Mouse (Mus musculus): ENCODE measurements at regions not wholly inside any gene's neighbourhood (a gene's known extent, or its start where the extent isn't known, plus 50 kb on each side); places are given as distances from the start of the nearest gene placed in this dataset.

- no peak for TF ChIP-seq CTCF (IDR thresholded peaks at IDR 0.05; ENCODE audit: borderline replicate concordance, control insufficient read depth, extremely low read depth, insufficient read depth, low read length, poor library complexity)
- no peak for TF ChIP-seq POLR2A (IDR thresholded peaks at IDR 0.05; ENCODE audit: control insufficient read depth, extremely low read depth, insufficient read depth, low read length, poor library complexity)
These were observed 131.6 kb upstream of the Zfand5 start for GRCm38 (mm10) chr19:21140456-21140855.

Measured in thymus, adult 2 months (tissue).